Mouse (Mus musculus) midbrain, postnatal 0 days (tissue): ENCODE results near the gene Hrnr. TPM values are rescaled to one million over a fixed set of nuclear protein-coding genes. Genes with fewer than 3 reads are reported as not detected.

Source experiments
- ATAC-seq: fragments of 200-750 bp; cut with Nextera tagmentation; 2 replicates; pipeline ENCODE4 v1.8.0; 2017; ENCODE audit warnings: moderate number of reproducible peaks, mild to moderate bottlenecking, moderate TSS enrichment, moderate library complexity; ENCODE audit not compliant: low FRiP score
- DNase-seq: peaks from one replicate; pipeline ENCODE4 v3.0.0-alpha.2; 2015; ENCODE audit warnings: low spot score
- H3K27ac ChIP-seq: fragments of 300-500 bp; sonication (generic); 2 replicates; pipeline ENCODE4 v1.5.1; 2014; ENCODE audit warnings: low read depth, mild to moderate bottlenecking, low read length, mixed read lengths
- H3K27me3 ChIP-seq: fragments of 300-500 bp; sonication (generic); 2 replicates; pipeline ENCODE4 v1.6.1; 2014; ENCODE audit warnings: low read length, control low read depth, mixed read lengths; ENCODE audit not compliant: insufficient read depth
- H3K36me3 ChIP-seq: fragments of 300-500 bp; sonication (generic); 2 replicates; pipeline ENCODE4 v1.6.1; 2014; ENCODE audit warnings: low read length, control low read depth, mixed read lengths; ENCODE audit not compliant: insufficient read depth
- H3K4me1 ChIP-seq: fragments of 300-500 bp; sonication (generic); 2 replicates; pipeline ENCODE4 v1.6.1; 2014; ENCODE audit warnings: mild to moderate bottlenecking, control low read depth, antibody characterized with exemption, low read length, mixed read lengths; ENCODE audit not compliant: insufficient read depth
- H3K4me2 ChIP-seq: fragments of 300-500 bp; sonication (generic); 2 replicates; pipeline ENCODE4 v1.6.1; 2014; ENCODE audit warnings: low read depth, mild to moderate bottlenecking, low read length, mixed read lengths; ENCODE audit not compliant: poor library complexity, severe bottlenecking
- H3K4me3 ChIP-seq: fragments of 300-500 bp; sonication (generic); 2 replicates; pipeline ENCODE4 v1.5.1; 2014; ENCODE audit warnings: low read depth, mild to moderate bottlenecking, low read length, moderate library complexity
- H3K9ac ChIP-seq: fragments of 300-500 bp; sonication (generic); replicated peaks from 2 replicates; pipeline ENCODE4 v1.6.1; 2014; ENCODE audit warnings: mild to moderate bottlenecking, low read length, moderate library complexity, mixed read lengths; ENCODE audit not compliant: poor library complexity, severe bottlenecking
- H3K9me3 ChIP-seq: fragments of 300-500 bp; sonication (generic); 2 replicates; pipeline ENCODE4 v1.6.1; 2016; ENCODE audit warnings: low read length, control low read depth
- CTCF ChIP-seq: IDR thresholded peaks from 2 replicates; pipeline ENCODE4 v1.5.1; 2016; ENCODE audit warnings: antibody characterized with exemption, mild to moderate bottlenecking
- WGBS: fragments of 180-500 bp; shearing (Covaris S2); extraction: QIAGEN DNeasy Blood & Tissue Kit; methylation state at CpG from one replicate; pipeline ENCODE4 v1.1.7; 2014; 5-methylcytosine and 5-hydroxymethylcytosine counted together
- polyA plus RNA-seq: library from polyadenylated mRNA; unstranded; fragments of >200 nt; fragmentation: Nextera tagmentation; extraction: Ambion mirVana; gene quantifications from 2 replicates; pipeline ENCODE4 v1.2.1, GENCODE M21; 2015
- total RNA-seq: library from RNA; depleted of rRNA; stranded (reverse); fragments of >200 nt; gene quantifications from 2 replicates; pipeline ENCODE4 v1.2.3, GENCODE M21; 2014; rRNA removed

Gene Hrnr
- total and polyA plus RNA-seq, 2 experiments from 2014 or later = 2.4 TPM; not detected in 1

GRCm38 (mm10) chr3:93378146-93378545, 58.6 kb downstream of the Hrnr start:
- ATAC-seq (no peak), DNase-seq (no peak)
- no peak for TF ChIP-seq CTCF
- WGBS = 34% methylated on average over 4 of the region's 4 CpGs
- Histone ChIP-seq H3K4me3 (no peak overlapping the region), H3K4me1 (no peaks in the 10 kb centered on the region), H3K9ac (no peak overlapping the region), H3K27me3 (no peaks in the 10 kb centered on the region), H3K4me2 (no peak overlapping the region), H3K27ac (no peak overlapping the region), H3K36me3 (no peaks in the 10 kb centered on the region), H3K9me3 (no peaks in the 10 kb centered on the region)

Other genes starting within 250 kb of the Hrnr start
- gene Crnn, start 175.0 kb upstream of the Hrnr start, total RNA-seq = 0.33 TPM in 1 of 2 replicates, not detected in the other
- gene Crnn, start 175.0 kb upstream of the Hrnr start, polyA plus RNA-seq = not detected in 2 replicates
- gene Flg2, start 122.5 kb upstream of the Hrnr start, total RNA-seq = 1.4 TPM in 1 of 2 replicates, not detected in the other
- not detected in 2 replicates for gene Flg2, start 122.5 kb upstream of the Hrnr start, polyA plus RNA-seq
- gene Flg, start 46.2 kb upstream of the Hrnr start, total RNA-seq = 16.3 TPM in 1 of 2 replicates, not detected in the other
- gene Flg, start 46.2 kb upstream of the Hrnr start, polyA plus RNA-seq = not detected in 2 replicates
- not detected in 2 replicates for gene Rptn, start 74.0 kb downstream of the Hrnr start, total RNA-seq
- not detected in 2 replicates for gene Rptn, start 74.0 kb downstream of the Hrnr start, polyA plus RNA-seq
- gene Tchh, start 122.6 kb downstream of the Hrnr start, total RNA-seq = 0.24 and 0.77 TPM in 2 replicates
- gene Tchh, start 122.6 kb downstream of the Hrnr start, polyA plus RNA-seq = 1.8 and 2.1 TPM in 2 replicates
- gene Tchhl1, start 149.0 kb downstream of the Hrnr start, total RNA-seq = not detected in 2 replicates
- not detected in 2 replicates for gene Tchhl1, start 149.0 kb downstream of the Hrnr start, polyA plus RNA-seq
- gene S100a11, start 200.7 kb downstream of the Hrnr start, total RNA-seq = 10.3 and 11.0 TPM in 2 replicates
- 183 and 200 TPM in 2 replicates for gene S100a11, start 200.7 kb downstream of the Hrnr start, polyA plus RNA-seq
- 68.9 and 74.5 TPM in 2 replicates for gene S100a10, start 235.3 kb downstream of the Hrnr start, total RNA-seq
- gene S100a10, start 235.3 kb downstream of the Hrnr start, polyA plus RNA-seq = 134 and 136 TPM in 2 replicates